Mouse (Mus musculus) liver, embryonic 14 days (tissue): Measurements from ENCODE around the gene Ugt2b1. TPM values are rescaled to one million over a fixed set of nuclear protein-coding genes. Genes with fewer than 3 reads are reported as not detected.

ENCODE experiments used
- polyA plus RNA-seq: library from polyadenylated mRNA; depleted of rRNA; stranded (reverse); fragments of >200 nt; gene quantifications from 2 replicates; pipeline ENCODE4 v1.2.3, GENCODE M21; 2012; rRNA removed

Ugt2b1 gene
- 0.28 and 0.36 TPM in 2 replicates for polyA plus RNA-seq

DNA sequence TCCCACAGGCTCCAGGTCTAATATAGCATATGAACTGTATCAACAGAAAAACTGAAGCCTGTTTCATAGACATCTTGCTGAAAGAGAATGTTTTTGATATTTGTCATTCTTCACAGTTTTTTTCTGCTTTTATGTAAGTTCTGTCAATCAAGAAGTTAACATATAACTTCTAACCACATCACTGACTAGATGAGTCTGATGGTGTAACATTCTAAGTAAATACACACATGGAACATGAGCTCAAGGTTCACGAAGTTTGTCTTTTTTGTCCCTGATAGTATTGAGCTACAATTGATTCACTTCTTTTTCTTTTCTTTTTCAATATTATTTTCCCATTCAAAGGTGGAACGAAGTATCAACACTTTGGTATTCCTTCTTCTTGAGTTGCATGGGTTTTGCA is at the start of gene Ugt2b1:
Gene Ugt2b1, minus strand, starts transcription at position 105 of the 400 bp plus-strand sequence.

DNA sequence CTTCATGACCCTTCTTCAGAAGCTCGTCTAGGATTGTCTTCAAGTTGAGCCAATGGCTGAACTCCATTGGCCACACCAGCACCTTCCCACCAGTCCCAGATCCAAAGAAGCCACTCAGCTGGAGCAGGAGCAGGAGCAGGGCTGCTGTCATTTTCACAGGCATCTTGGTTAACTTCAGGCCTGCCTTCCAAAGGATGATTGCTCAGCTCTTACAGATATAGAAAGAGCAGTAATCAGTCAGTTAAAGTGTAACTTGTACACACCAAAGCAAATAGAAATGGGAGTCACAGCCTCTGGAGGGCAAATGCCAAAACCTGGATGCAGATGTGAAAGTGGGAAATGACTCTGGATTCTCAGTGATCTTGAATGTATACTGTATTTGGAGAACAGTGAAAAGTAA is 19.6 kb downstream of the Ugt2b1 start, which contains the start of gene Ugt2b34:
Gene Ugt2b34, minus strand, starts transcription at position 180 of the 400 bp plus-strand sequence.

Other genes with a start within 250 kb of the Ugt2b1 start
- gene Tmprss11e, start 180.7 kb downstream of the Ugt2b1 start, polyA plus RNA-seq, result not detected in 2 replicates
- gene Ythdc1, start 122.3 kb downstream of the Ugt2b1 start, polyA plus RNA-seq, result 23.9 and 24.7 TPM in 2 replicates
- 48.1 and 58.0 TPM in 2 replicates for gene Ugt2b34, start 19.6 kb downstream of the Ugt2b1 start, polyA plus RNA-seq
- 4.7 and 6.2 TPM in 2 replicates for gene Ugt2b35, start 74.3 kb upstream of the Ugt2b1 start, polyA plus RNA-seq
- gene Ugt2b36, start 166.0 kb upstream of the Ugt2b1 start, polyA plus RNA-seq, result 5.6 and 7.6 TPM in 2 replicates
- 3.6 and 4.5 TPM in 2 replicates for gene Ugt2b5, start 213.8 kb upstream of the Ugt2b1 start, polyA plus RNA-seq